Mouse (Mus musculus) fat pad, adult 2 months (tissue): ENCODE results near the gene Olfr792.

Source experiments
- DNase-seq: peaks from one replicate; pipeline ENCODE4 v3.0.0-alpha.2; 2011; ENCODE audit warnings: low read depth, low spot score; ENCODE audit errors: extremely low read depth

Gene Olfr792

GRCm38 (mm10) chr10:129538862-129539261 lies at the start of gene Olfr792:
Gene Olfr792 (plus strand): TSS chr10:129539162.
- DNase-seq = no peak

- no peak for DNase-seq
Observed at GRCm38 (mm10) chr10:129490101-129490500, 48.9 kb upstream of the Olfr792 start.

- DNase-seq = no peak
Observed at GRCm38 (mm10) chr10:129498192-129498591, 40.8 kb upstream of the Olfr792 start, which contains the start of gene Olfr790. Gene Olfr790 (plus strand): TSS chr10:129498492.

GRCm38 (mm10) chr10:129521492-129521891 lies 17.5 kb upstream of the Olfr792 start, which contains the start of gene Olfr791:
Gene Olfr791 (plus strand): TSS chr10:129521792.
- DNase-seq = no peak

- DNase-seq = no peak
Observed at GRCm38 (mm10) chr10:129549354-129549753, 10.4 kb downstream of the Olfr792 start.

GRCm38 (mm10) chr10:129567355-129567754 lies 28.4 kb downstream of the Olfr792 start, which contains the start of gene Olfr794:
Gene Olfr794 (plus strand): TSS chr10:129567655.
- DNase-seq = no peak

GRCm38 (mm10) chr10:129577066-129577465 lies 38.1 kb downstream of the Olfr792 start:
- no peak for DNase-seq
